Mouse (Mus musculus) stomach, postnatal 0 days (tissue): ENCODE data around the gene Cacna1s.

Experiments
- CTCF ChIP-seq: IDR thresholded peaks from 2 replicates; pipeline ENCODE4 v1.5.1; 2016; ENCODE audit warnings: antibody characterized with exemption, low read depth, mild to moderate bottlenecking, moderate library complexity
- EP300 ChIP-seq: optimal IDR thresholded peaks from 2 replicates; pipeline ENCODE3; 2016; ENCODE audit warnings: antibody characterized with exemption

DNA sequence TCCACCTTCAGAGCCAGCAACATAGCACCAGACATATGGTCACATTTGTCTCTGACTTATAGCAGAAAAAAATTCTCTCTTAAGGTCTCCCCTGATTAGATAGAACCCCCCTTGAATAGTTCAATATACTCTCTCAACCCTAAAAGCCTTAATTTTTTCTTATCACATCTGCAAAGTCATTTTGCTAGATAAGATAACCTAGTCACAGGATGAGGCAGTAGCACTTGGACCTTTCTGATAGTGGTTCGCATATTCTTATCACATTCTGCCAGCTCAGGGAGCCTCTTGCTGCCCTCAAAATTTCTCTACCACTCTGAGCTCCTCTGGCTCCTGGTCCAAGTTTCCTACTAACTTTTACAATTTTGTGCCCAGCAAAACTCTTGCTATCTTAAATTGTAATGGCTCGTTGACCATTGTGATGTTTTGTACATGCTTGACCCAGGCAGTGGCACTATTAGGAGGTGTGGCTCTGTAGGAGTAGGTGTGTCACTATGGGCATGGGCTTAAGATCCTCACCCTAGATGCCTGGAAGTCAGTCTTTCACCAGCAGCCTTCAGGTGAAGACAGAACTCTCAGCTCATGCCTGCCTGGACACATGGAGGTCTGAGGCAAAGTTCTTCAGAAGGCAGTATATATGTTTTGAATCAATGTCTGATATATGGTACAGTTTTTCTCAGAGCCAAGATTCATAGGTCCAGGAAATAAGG is 37.6 kb upstream of the Cacna1s start:
- TF ChIP-seq CTCF (no peak), EP300 (no peak)
